Mouse (Mus musculus): ENCODE data around the gene F2r. TPM values are rescaled to one million over a fixed set of nuclear protein-coding genes. Genes with fewer than 3 reads are reported as not detected.
A peak's percentile ranks its signal among the peaks of the same experiment; 100 is the strongest.

The F2r gene
- polyA plus RNA-seq, 1 experiment from 2014 or later: 171 TPM

- Histone ChIP-seq H3K4me2 (no peak overlapping the region), H3K36me3 (ENCODE audit: control insufficient read depth, insufficient read depth, low read length) (no peaks in the 10 kb centered on the region), H3K27me3 (ENCODE audit: control insufficient read depth, insufficient read depth, low read length) (no peaks in the 10 kb centered on the region), H3K4me3 (ENCODE audit: low read depth, low read length) (no peak overlapping the region), H3K4me1 (ENCODE audit: control insufficient read depth, insufficient read depth, low read length) (peaks cover 36% of the 10 kb centered on the region), H3K9ac (ENCODE audit: low read depth, low read length) (no peak overlapping the region; the same call in 1 of the 2 replicates), H3K27ac (ENCODE audit: low read depth, low read length) (peak overlapping the region; percentile 86), H3K9me3 (replicated peaks; ENCODE audit: control insufficient read depth, low read length) (no peaks in the 10 kb centered on the region)
- 8% methylated on average over 5 of the region's 5 CpGs for WGBS (ENCODE audit: insufficient replicate concordance)
- ATAC-seq (replicated peaks; ENCODE audit: insufficient number of reproducible peaks, low FRiP score, low TSS enrichment): peak; percentile 56; the same call in 1 of the 2 replicates
Observed at GRCm38 (mm10) chr13:95638894-95639293, 20.6 kb upstream of the F2r start.

- Histone ChIP-seq H3K4me1 (ENCODE audit: control insufficient read depth, insufficient read depth, low read length) (peaks cover 27% of the 10 kb centered on the region), H3K36me3 (ENCODE audit: control insufficient read depth, insufficient read depth, low read length) (no peaks in the 10 kb centered on the region), H3K9me3 (replicated peaks; ENCODE audit: control insufficient read depth, low read length) (no peaks in the 10 kb centered on the region), H3K9ac (ENCODE audit: low read depth, low read length) (no peak overlapping the region), H3K27me3 (ENCODE audit: control insufficient read depth, insufficient read depth, low read length) (no peaks in the 10 kb centered on the region), H3K4me3 (ENCODE audit: low read depth, low read length) (no peak overlapping the region), H3K4me2 (no peak overlapping the region), H3K27ac (ENCODE audit: low read depth, low read length) (peak overlapping the region; percentile 86; the same call in 1 of the 2 replicates)
- no peak for ATAC-seq (replicated peaks; ENCODE audit: insufficient number of reproducible peaks, low FRiP score, low TSS enrichment)
- 73% methylated on average over 10 of the region's 10 CpGs for WGBS (ENCODE audit: insufficient replicate concordance)
Observed at GRCm38 (mm10) chr13:95637737-95638136, 19.4 kb upstream of the F2r start.

- 89% methylated on average over 12 of the region's 12 CpGs for WGBS (ENCODE audit: insufficient replicate concordance)
- no peaks in the 10 kb centered on the region for H3K27me3 ChIP-seq (ENCODE audit: control insufficient read depth, insufficient read depth, low read length)
- H3K4me1 ChIP-seq (ENCODE audit: control insufficient read depth, insufficient read depth, low read length): peaks cover 27% of the 10 kb centered on the region
Observed at GRCm38 (mm10) chr13:95635301-95635700, 17.0 kb upstream of the F2r start.

GRCm38 (mm10) chr13:95634451-95634850 is 16.2 kb upstream of the F2r start:
- no peak overlapping the region for H3K4me3 ChIP-seq (ENCODE audit: low read depth, low read length)
- H3K4me1 ChIP-seq (ENCODE audit: control insufficient read depth, insufficient read depth, low read length): peaks cover 26% of the 10 kb centered on the region
- H3K9ac ChIP-seq (ENCODE audit: low read depth, low read length): no peak overlapping the region
- H3K36me3 ChIP-seq (ENCODE audit: control insufficient read depth, insufficient read depth, low read length): no peaks in the 10 kb centered on the region
- WGBS (ENCODE audit: insufficient replicate concordance): 32% methylated on average over 2 of the region's 2 CpGs
- no peaks in the 10 kb centered on the region for H3K27me3 ChIP-seq (ENCODE audit: control insufficient read depth, insufficient read depth, low read length)
- ATAC-seq (replicated peaks; ENCODE audit: insufficient number of reproducible peaks, low FRiP score, low TSS enrichment): no peak
- H3K27ac ChIP-seq (ENCODE audit: low read depth, low read length): peak overlapping the region; percentile 78
- H3K9me3 ChIP-seq (replicated peaks; ENCODE audit: control insufficient read depth, low read length): no peaks in the 10 kb centered on the region
- H3K4me2 ChIP-seq: no peak overlapping the region

More at GRCm38 (mm10) chr13:95635301-95635700, 17.0 kb upstream of the F2r start:
- ATAC-seq (replicated peaks; ENCODE audit: insufficient number of reproducible peaks, low FRiP score, low TSS enrichment): no peak
- Histone ChIP-seq H3K36me3 (ENCODE audit: control insufficient read depth, insufficient read depth, low read length) (no peaks in the 10 kb centered on the region), H3K27ac (ENCODE audit: low read depth, low read length) (peak overlapping the region; percentile 38), H3K9ac (ENCODE audit: low read depth, low read length) (no peak overlapping the region), H3K4me3 (ENCODE audit: low read depth, low read length) (no peak overlapping the region), H3K9me3 (replicated peaks; ENCODE audit: control insufficient read depth, low read length) (no peaks in the 10 kb centered on the region), H3K4me2 (no peak overlapping the region)

- no peak overlapping the region for H3K4me3 ChIP-seq (ENCODE audit: low read depth, low read length)
- H3K4me2 ChIP-seq: no peak overlapping the region
- peak overlapping the region; percentile 78; the same call in 1 of the 2 replicates for H3K27ac ChIP-seq (ENCODE audit: low read depth, low read length)
- no peaks in the 10 kb centered on the region for H3K9me3 ChIP-seq (replicated peaks; ENCODE audit: control insufficient read depth, low read length)
- no peaks in the 10 kb centered on the region for H3K36me3 ChIP-seq (ENCODE audit: control insufficient read depth, insufficient read depth, low read length)
- H3K4me1 ChIP-seq (ENCODE audit: control insufficient read depth, insufficient read depth, low read length): peaks cover 15% of the 10 kb centered on the region
- H3K27me3 ChIP-seq (ENCODE audit: control insufficient read depth, insufficient read depth, low read length): no peaks in the 10 kb centered on the region
- no peak for ATAC-seq (replicated peaks; ENCODE audit: insufficient number of reproducible peaks, low FRiP score, low TSS enrichment)
- 69% methylated on average over 2 of the region's 2 CpGs for WGBS (ENCODE audit: insufficient replicate concordance)
- H3K9ac ChIP-seq (ENCODE audit: low read depth, low read length): no peak overlapping the region
Observed at GRCm38 (mm10) chr13:95633384-95633783, 15.1 kb upstream of the F2r start.

GRCm38 (mm10) chr13:95632144-95632543 is 13.9 kb upstream of the F2r start:
- WGBS (ENCODE audit: insufficient replicate concordance): 86% methylated on average over 6 of the region's 6 CpGs
- H3K36me3 ChIP-seq (ENCODE audit: control insufficient read depth, insufficient read depth, low read length): no peaks in the 10 kb centered on the region
- H3K4me1 ChIP-seq (ENCODE audit: control insufficient read depth, insufficient read depth, low read length): peaks cover 5% of the 10 kb centered on the region
- H3K4me3 ChIP-seq (ENCODE audit: low read depth, low read length): no peak overlapping the region
- no peak overlapping the region for H3K9ac ChIP-seq (ENCODE audit: low read depth, low read length)
- H3K27ac ChIP-seq (ENCODE audit: low read depth, low read length): no peak overlapping the region
- no peak for ATAC-seq (replicated peaks; ENCODE audit: insufficient number of reproducible peaks, low FRiP score, low TSS enrichment)
- H3K4me2 ChIP-seq: no peak overlapping the region
- H3K9me3 ChIP-seq (replicated peaks; ENCODE audit: control insufficient read depth, low read length): no peaks in the 10 kb centered on the region
- no peaks in the 10 kb centered on the region for H3K27me3 ChIP-seq (ENCODE audit: control insufficient read depth, insufficient read depth, low read length)

GRCm38 (mm10) chr13:95630747-95631146 is 12.5 kb upstream of the F2r start:
- H3K9ac ChIP-seq (ENCODE audit: low read depth, low read length): no peak overlapping the region
- H3K4me2 ChIP-seq: no peak overlapping the region
- no peak overlapping the region for H3K4me3 ChIP-seq (ENCODE audit: low read depth, low read length)
- no peaks in the 10 kb centered on the region for H3K27me3 ChIP-seq (ENCODE audit: control insufficient read depth, insufficient read depth, low read length)
- H3K27ac ChIP-seq (ENCODE audit: low read depth, low read length): no peak overlapping the region
- no peak for ATAC-seq (replicated peaks; ENCODE audit: insufficient number of reproducible peaks, low FRiP score, low TSS enrichment)
- WGBS (ENCODE audit: insufficient replicate concordance): 49% methylated on average over 2 of the region's 2 CpGs
- H3K9me3 ChIP-seq (replicated peaks; ENCODE audit: control insufficient read depth, low read length): no peaks in the 10 kb centered on the region
- H3K4me1 ChIP-seq (ENCODE audit: control insufficient read depth, insufficient read depth, low read length): no peaks in the 10 kb centered on the region; the same call in 1 of the 2 replicates
- H3K36me3 ChIP-seq (ENCODE audit: control insufficient read depth, insufficient read depth, low read length): no peaks in the 10 kb centered on the region

GRCm38 (mm10) chr13:95629751-95630150 is 11.5 kb upstream of the F2r start:
- H3K9me3 ChIP-seq (replicated peaks; ENCODE audit: control insufficient read depth, low read length): no peaks in the 10 kb centered on the region
- H3K27ac ChIP-seq (ENCODE audit: low read depth, low read length): no peak overlapping the region
- no peak overlapping the region for H3K4me2 ChIP-seq
- H3K4me3 ChIP-seq (ENCODE audit: low read depth, low read length): no peak overlapping the region
- no peaks in the 10 kb centered on the region for H3K27me3 ChIP-seq (ENCODE audit: control insufficient read depth, insufficient read depth, low read length)
- H3K4me1 ChIP-seq (ENCODE audit: control insufficient read depth, insufficient read depth, low read length): no peaks in the 10 kb centered on the region; the same call in 1 of the 2 replicates
- no peak overlapping the region for H3K9ac ChIP-seq (ENCODE audit: low read depth, low read length)
- ATAC-seq (replicated peaks; ENCODE audit: insufficient number of reproducible peaks, low FRiP score, low TSS enrichment): no peak
- H3K36me3 ChIP-seq (ENCODE audit: control insufficient read depth, insufficient read depth, low read length): no peaks in the 10 kb centered on the region
- 80% methylated on average over 10 of the region's 10 CpGs for WGBS (ENCODE audit: insufficient replicate concordance)

- Histone ChIP-seq H3K9ac (ENCODE audit: low read depth, low read length) (no peak overlapping the region), H3K27ac (ENCODE audit: low read depth, low read length) (no peak overlapping the region), H3K9me3 (replicated peaks; ENCODE audit: control insufficient read depth, low read length) (no peaks in the 10 kb centered on the region), H3K4me1 (ENCODE audit: control insufficient read depth, insufficient read depth, low read length) (peaks cover 3% of the 10 kb centered on the region; the same call in 1 of the 2 replicates), H3K27me3 (ENCODE audit: control insufficient read depth, insufficient read depth, low read length) (no peaks in the 10 kb centered on the region), H3K4me3 (ENCODE audit: low read depth, low read length) (no peak overlapping the region), H3K4me2 (no peak overlapping the region), H3K36me3 (ENCODE audit: control insufficient read depth, insufficient read depth, low read length) (no peaks in the 10 kb centered on the region)
- ATAC-seq (replicated peaks; ENCODE audit: insufficient number of reproducible peaks, low FRiP score, low TSS enrichment): no peak
- WGBS (ENCODE audit: insufficient replicate concordance): 63% methylated on average over 7 of the region's 7 CpGs
Observed at GRCm38 (mm10) chr13:95626696-95627095, 8.4 kb upstream of the F2r start.
